Mouse (Mus musculus): ENCODE measurements at regions not wholly inside any gene's neighbourhood (a gene's known extent, or its start where the extent isn't known, plus 50 kb on each side); places are given as distances from the start of the nearest gene placed in this dataset.

GRCm38 (mm10) chr12:32661782-32662413 lies 157.4 kb upstream of the Nampt start:
- ATAC-seq (ENCODE audit: insufficient number of reproducible peaks, insufficient read depth, low FRiP score, low TSS enrichment, low read depth): no peak
- no peak overlapping the region for H3K27ac ChIP-seq
- no peak overlapping the region for H3K4me2 ChIP-seq
- H3K9me3 ChIP-seq: no peaks in the 10 kb centered on the region
- no peaks in the 10 kb centered on the region for H3K4me1 ChIP-seq
- H3K9ac ChIP-seq: no peak overlapping the region
- no peaks in the 10 kb centered on the region for H3K36me3 ChIP-seq
- WGBS: 81% methylated on average over 8 of the region's 8 CpGs
- no peak overlapping the region for H3K4me3 ChIP-seq
- H3K27me3 ChIP-seq: no peaks in the 10 kb centered on the region

- Histone ChIP-seq H3K9me3 (no peaks in the 10 kb centered on the region), H3K4me2 (no peak overlapping the region), H3K36me3 (no peaks in the 10 kb centered on the region), H3K27ac (no peak overlapping the region), H3K27me3 (no peaks in the 10 kb centered on the region), H3K4me1 (no peaks in the 10 kb centered on the region), H3K4me3 (no peak overlapping the region), H3K9ac (no peak overlapping the region)
- no peak for ATAC-seq (ENCODE audit: insufficient number of reproducible peaks, insufficient read depth, low FRiP score, low TSS enrichment, low read depth)
- 80% methylated on average over 1 of the region's 1 CpGs for WGBS
These were observed 153.3 kb upstream of the Nampt start for GRCm38 (mm10) chr12:32666040-32666439.

DNA sequence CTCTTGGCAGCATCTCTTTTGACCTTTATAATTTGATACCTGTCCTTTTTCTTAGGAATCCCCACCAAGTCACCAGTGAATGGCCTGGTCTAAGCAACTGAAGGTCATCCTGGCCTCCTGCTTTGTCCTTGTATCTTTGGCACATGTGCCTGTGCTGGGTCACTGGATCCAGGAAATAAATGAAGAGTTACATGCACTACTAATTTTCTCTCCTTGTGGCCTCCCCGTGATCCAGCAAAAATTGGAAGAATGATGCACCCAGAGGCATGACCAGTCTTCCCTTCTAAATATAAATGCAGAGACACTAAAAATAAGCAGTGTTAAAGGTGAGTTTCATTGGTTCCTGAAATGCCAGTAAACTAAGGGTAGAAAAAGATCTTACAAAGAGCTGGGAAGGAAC lies 141.4 kb upstream of the Nampt start:
- WGBS: 64% methylated on average over 1 of the region's 1 CpGs
- Histone ChIP-seq H3K9ac (no peak overlapping the region), H3K9me3 (no peaks in the 10 kb centered on the region), H3K27ac (no peak overlapping the region), H3K4me2 (no peak overlapping the region), H3K4me1 (no peaks in the 10 kb centered on the region), H3K36me3 (no peaks in the 10 kb centered on the region), H3K4me3 (no peak overlapping the region), H3K27me3 (no peaks in the 10 kb centered on the region)
- ATAC-seq (ENCODE audit: insufficient number of reproducible peaks, insufficient read depth, low FRiP score, low TSS enrichment, low read depth): no peak

DNA sequence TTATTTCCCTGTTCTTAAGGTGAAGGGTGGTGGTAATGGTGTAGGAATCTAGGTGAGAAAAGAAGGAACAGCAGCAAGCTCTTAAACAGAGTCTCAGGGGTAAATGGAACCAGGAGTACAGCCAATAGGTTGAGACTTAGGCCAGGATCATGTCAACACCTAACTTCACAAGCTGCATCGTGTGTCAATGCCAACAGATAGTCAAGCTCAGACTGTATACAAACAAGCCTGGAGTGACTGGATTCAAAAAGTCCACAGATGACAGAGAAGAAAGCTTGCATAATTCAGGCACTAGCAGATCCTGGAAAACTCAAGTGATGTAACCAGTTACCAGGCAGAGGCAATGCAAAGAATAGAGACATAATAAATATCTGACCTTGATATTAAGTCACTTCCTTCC lies 140.6 kb upstream of the Nampt start:
- H3K4me2 ChIP-seq: no peak overlapping the region
- H3K9ac ChIP-seq: no peak overlapping the region
- no peaks in the 10 kb centered on the region for H3K9me3 ChIP-seq
- ATAC-seq (ENCODE audit: insufficient number of reproducible peaks, insufficient read depth, low FRiP score, low TSS enrichment, low read depth): no peak
- no peaks in the 10 kb centered on the region for H3K4me1 ChIP-seq
- WGBS: 80% methylated on average over 1 of the region's 1 CpGs
- H3K27ac ChIP-seq: no peak overlapping the region
- H3K27me3 ChIP-seq: no peaks in the 10 kb centered on the region
- H3K36me3 ChIP-seq: no peaks in the 10 kb centered on the region
- no peak overlapping the region for H3K4me3 ChIP-seq

DNA sequence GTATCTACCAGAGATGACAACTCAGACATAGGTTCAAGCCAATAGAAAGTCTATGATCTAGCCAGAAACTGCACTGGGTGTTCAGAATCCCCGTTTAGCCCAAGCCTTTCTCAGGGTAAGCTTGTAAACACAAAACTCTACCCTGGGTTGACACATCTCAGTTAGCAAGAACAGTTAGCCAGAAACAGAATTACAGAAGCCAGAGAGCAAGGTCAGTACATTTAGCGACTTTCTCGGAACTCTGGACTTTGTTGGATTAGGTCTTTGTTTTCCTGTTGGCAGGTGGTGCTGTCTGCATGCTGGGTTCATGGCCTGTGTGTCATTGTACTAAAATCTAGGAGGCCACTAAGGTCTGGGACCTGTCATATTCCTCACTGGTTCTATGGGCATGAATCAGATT lies 137.4 kb upstream of the Nampt start:
- H3K4me3 ChIP-seq: no peak overlapping the region
- no peaks in the 10 kb centered on the region for H3K36me3 ChIP-seq
- no peak overlapping the region for H3K4me2 ChIP-seq
- H3K9ac ChIP-seq: no peak overlapping the region
- H3K9me3 ChIP-seq: no peaks in the 10 kb centered on the region
- no peak for ATAC-seq (ENCODE audit: insufficient number of reproducible peaks, insufficient read depth, low FRiP score, low TSS enrichment, low read depth)
- WGBS: 86% methylated on average over 3 of the region's 3 CpGs
- H3K27ac ChIP-seq: no peak overlapping the region
- no peaks in the 10 kb centered on the region for H3K27me3 ChIP-seq
- peaks cover 15% of the 10 kb centered on the region for H3K4me1 ChIP-seq

DNA sequence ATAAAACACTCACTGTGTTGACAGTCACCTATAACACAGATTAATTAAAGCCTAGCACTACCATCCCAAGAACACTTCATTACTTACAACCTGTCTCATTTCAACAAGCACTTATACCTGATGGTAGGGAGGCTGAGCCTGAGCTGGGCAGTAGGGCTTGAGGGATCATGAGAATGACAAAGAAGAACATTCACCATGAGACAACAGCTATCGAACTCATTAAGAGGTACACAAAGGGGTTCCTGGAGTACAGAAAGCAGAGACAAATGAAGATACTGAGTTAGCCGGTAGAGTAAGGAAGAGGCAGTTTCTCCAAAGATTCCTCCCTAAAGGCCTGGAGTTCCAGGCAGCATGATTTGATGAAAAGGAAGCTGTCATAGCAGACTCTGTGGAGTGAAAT lies 136.0 kb upstream of the Nampt start:
- ATAC-seq (ENCODE audit: insufficient number of reproducible peaks, insufficient read depth, low FRiP score, low TSS enrichment, low read depth): no peak

DNA sequence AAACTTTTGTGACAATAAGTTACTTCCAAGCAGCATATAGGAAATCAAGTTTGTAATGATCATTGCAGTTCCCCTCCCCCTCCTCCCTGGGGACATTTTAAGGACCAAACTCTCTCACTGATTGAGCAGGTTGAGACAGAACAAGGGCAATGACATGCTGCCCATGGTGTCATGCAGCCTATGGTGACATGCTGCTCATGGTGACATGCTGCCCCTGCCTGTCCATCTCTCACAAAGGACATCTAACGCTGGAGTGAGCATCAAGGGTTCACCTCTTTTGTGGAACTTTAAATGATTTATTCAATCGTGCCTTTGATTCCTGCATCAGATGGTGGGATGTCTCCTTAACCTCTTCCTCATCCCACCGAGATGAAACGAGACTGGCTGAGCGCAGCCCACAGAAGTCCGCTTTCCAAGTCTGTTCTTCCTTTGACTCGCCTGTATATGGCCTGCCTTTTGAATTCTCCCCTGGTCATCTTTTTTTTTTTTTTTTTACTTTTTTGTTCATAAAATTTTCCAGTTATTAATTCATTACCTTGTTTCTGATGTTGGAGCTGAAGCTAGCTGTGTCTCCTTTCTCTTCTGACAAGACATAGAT lies 133.5 kb upstream of the Nampt start:
- no peak overlapping the region for H3K4me2 ChIP-seq

More for the DNA sequence above, 136.0 kb upstream of the Nampt start:
- H3K27me3 ChIP-seq: no peaks in the 10 kb centered on the region
- H3K4me1 ChIP-seq: peaks cover 15% of the 10 kb centered on the region
- H3K9me3 ChIP-seq: no peaks in the 10 kb centered on the region
- H3K27ac ChIP-seq: no peak overlapping the region
- no peak overlapping the region for H3K9ac ChIP-seq
- WGBS: 82% methylated on average over 2 of the region's 2 CpGs
- H3K36me3 ChIP-seq: no peaks in the 10 kb centered on the region
- H3K4me3 ChIP-seq: no peak overlapping the region
- no peak overlapping the region for H3K4me2 ChIP-seq

GRCm38 (mm10) chr12:32689361-32689760 lies 130.0 kb upstream of the Nampt start:
- Histone ChIP-seq H3K9ac (no peak overlapping the region), H3K27me3 (no peaks in the 10 kb centered on the region), H3K4me2 (no peak overlapping the region), H3K4me3 (no peak overlapping the region), H3K36me3 (no peaks in the 10 kb centered on the region), H3K27ac (no peak overlapping the region), H3K9me3 (no peaks in the 10 kb centered on the region), H3K4me1 (peaks cover 20% of the 10 kb centered on the region)
- 90% methylated on average over 4 of the region's 4 CpGs for WGBS
- ATAC-seq (ENCODE audit: insufficient number of reproducible peaks, insufficient read depth, low FRiP score, low TSS enrichment, low read depth): no peak

More for the DNA sequence above, 133.5 kb upstream of the Nampt start:
- H3K27me3 ChIP-seq: no peaks in the 10 kb centered on the region
- no peaks in the 10 kb centered on the region for H3K36me3 ChIP-seq
- no peaks in the 10 kb centered on the region for H3K9me3 ChIP-seq
- 86% methylated on average over 7 of the region's 7 CpGs for WGBS
- no peak overlapping the region for H3K9ac ChIP-seq
- H3K4me1 ChIP-seq: peaks cover 15% of the 10 kb centered on the region
- no peak overlapping the region for H3K27ac ChIP-seq
- no peak overlapping the region for H3K4me3 ChIP-seq
- no peak for ATAC-seq (ENCODE audit: insufficient number of reproducible peaks, insufficient read depth, low FRiP score, low TSS enrichment, low read depth)

DNA sequence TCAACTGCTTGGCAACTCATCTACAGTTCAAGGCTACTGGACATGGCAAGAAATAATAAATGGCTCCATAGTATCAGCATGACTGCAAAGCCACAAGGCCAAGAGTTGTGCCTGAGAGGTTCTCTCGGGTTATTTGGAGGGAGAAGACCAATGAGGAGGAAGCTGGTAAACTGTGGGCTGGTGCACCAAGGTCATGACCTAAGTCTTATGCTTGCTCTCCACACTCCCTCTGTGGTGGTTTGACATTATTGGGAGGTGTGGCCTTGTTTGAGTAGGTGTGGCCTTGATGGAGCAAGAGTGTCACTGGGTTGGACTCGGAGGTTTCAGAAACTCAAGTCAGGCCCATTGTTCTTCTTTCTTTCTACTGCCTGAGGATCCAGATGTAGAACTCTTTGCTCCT lies 129.2 kb upstream of the Nampt start:
- H3K4me1 ChIP-seq: peaks cover 17% of the 10 kb centered on the region; the same call in 1 of the 2 replicates
- ATAC-seq (ENCODE audit: insufficient number of reproducible peaks, insufficient read depth, low FRiP score, low TSS enrichment, low read depth): no peak
- 89% methylated on average over 2 of the region's 2 CpGs for WGBS
- H3K9ac ChIP-seq: no peak overlapping the region
- no peak overlapping the region for H3K4me3 ChIP-seq
- H3K36me3 ChIP-seq: no peaks in the 10 kb centered on the region
- H3K4me2 ChIP-seq: no peak overlapping the region
- no peaks in the 10 kb centered on the region for H3K27me3 ChIP-seq
- H3K9me3 ChIP-seq: no peaks in the 10 kb centered on the region
- no peak overlapping the region for H3K27ac ChIP-seq

GRCm38 (mm10) chr12:32692081-32692819 lies 127.1 kb upstream of the Nampt start:
- 50% methylated on average over 8 of the region's 8 CpGs for WGBS

GRCm38 (mm10) chr12:32692962-32693361 lies 126.4 kb upstream of the Nampt start:
- no peaks in the 10 kb centered on the region for H3K27me3 ChIP-seq
- H3K4me1 ChIP-seq: peaks cover 10% of the 10 kb centered on the region; the same call in 1 of the 2 replicates
- no peak overlapping the region for H3K4me2 ChIP-seq
- H3K9ac ChIP-seq: no peak overlapping the region
- no peak overlapping the region for H3K27ac ChIP-seq
- H3K4me3 ChIP-seq: no peak overlapping the region
- no peaks in the 10 kb centered on the region for H3K9me3 ChIP-seq
- no peak for ATAC-seq (ENCODE audit: insufficient number of reproducible peaks, insufficient read depth, low FRiP score, low TSS enrichment, low read depth)
- WGBS: 69% methylated on average over 7 of the region's 7 CpGs
- no peaks in the 10 kb centered on the region for H3K36me3 ChIP-seq

More at GRCm38 (mm10) chr12:32692081-32692819, 127.1 kb upstream of the Nampt start:
- Histone ChIP-seq H3K4me2 (no peak overlapping the region), H3K4me1 (peaks cover 10% of the 10 kb centered on the region; the same call in 1 of the 2 replicates), H3K27ac (no peak overlapping the region), H3K4me3 (no peak overlapping the region), H3K36me3 (no peaks in the 10 kb centered on the region), H3K9ac (no peak overlapping the region), H3K9me3 (no peaks in the 10 kb centered on the region), H3K27me3 (no peaks in the 10 kb centered on the region)
- ATAC-seq (ENCODE audit: insufficient number of reproducible peaks, insufficient read depth, low FRiP score, low TSS enrichment, low read depth): no peak

- no peak for ATAC-seq (ENCODE audit: insufficient number of reproducible peaks, insufficient read depth, low FRiP score, low TSS enrichment, low read depth)
- 73% methylated on average over 1 of the region's 1 CpGs for WGBS
- H3K36me3 ChIP-seq: no peaks in the 10 kb centered on the region
These were observed 125.7 kb upstream of the Nampt start for GRCm38 (mm10) chr12:32693678-32694077.

More at GRCm38 (mm10) chr12:32693678-32694077, 125.7 kb upstream of the Nampt start:
- Histone ChIP-seq H3K9me3 (no peaks in the 10 kb centered on the region), H3K27ac (no peak overlapping the region), H3K4me2 (no peak overlapping the region), H3K4me1 (peaks cover 10% of the 10 kb centered on the region; the same call in 1 of the 2 replicates), H3K27me3 (no peaks in the 10 kb centered on the region), H3K9ac (no peak overlapping the region), H3K4me3 (no peak overlapping the region)
